Mouse (Mus musculus) brain, embryonic 14.5 days (tissue): ENCODE measurements around the gene Gjb4.

Experiments
- CTCF ChIP-seq: fragments of 200-500 bp; IDR thresholded peaks from 2 replicates; pipeline ENCODE4 v1.5.1; 2012; ENCODE audit warnings: inconsistent platforms, mild to moderate bottlenecking, moderate library complexity, borderline replicate concordance; ENCODE audit not compliant: insufficient read depth, insufficient read length; ENCODE audit errors: extremely low read depth
- POLR2A ChIP-seq: fragments of 200-500 bp; IDR thresholded peaks from 2 replicates; pipeline ENCODE4 v1.6.1; 2012; ENCODE audit warnings: mild to moderate bottlenecking, inconsistent platforms, borderline replicate concordance; ENCODE audit not compliant: poor library complexity, insufficient read depth, insufficient read length, severe bottlenecking; ENCODE audit errors: extremely low read depth

GRCm38 (mm10) chr4:127365433-127365832, 11.6 kb upstream of the Gjb4 start:
- TF ChIP-seq POLR2A = no peak
- TF ChIP-seq CTCF = no peak
